Mouse (Mus musculus) fibroblast of lung, adult 2 months (primary cell): ENCODE measurements around the gene Slc35d2.

ENCODE experiments used
- DNase-seq: peaks from one replicate; pipeline ENCODE4 v3.0.0-alpha.2; 2011; ENCODE audit warnings: low read depth

The Slc35d2 gene

DNA sequence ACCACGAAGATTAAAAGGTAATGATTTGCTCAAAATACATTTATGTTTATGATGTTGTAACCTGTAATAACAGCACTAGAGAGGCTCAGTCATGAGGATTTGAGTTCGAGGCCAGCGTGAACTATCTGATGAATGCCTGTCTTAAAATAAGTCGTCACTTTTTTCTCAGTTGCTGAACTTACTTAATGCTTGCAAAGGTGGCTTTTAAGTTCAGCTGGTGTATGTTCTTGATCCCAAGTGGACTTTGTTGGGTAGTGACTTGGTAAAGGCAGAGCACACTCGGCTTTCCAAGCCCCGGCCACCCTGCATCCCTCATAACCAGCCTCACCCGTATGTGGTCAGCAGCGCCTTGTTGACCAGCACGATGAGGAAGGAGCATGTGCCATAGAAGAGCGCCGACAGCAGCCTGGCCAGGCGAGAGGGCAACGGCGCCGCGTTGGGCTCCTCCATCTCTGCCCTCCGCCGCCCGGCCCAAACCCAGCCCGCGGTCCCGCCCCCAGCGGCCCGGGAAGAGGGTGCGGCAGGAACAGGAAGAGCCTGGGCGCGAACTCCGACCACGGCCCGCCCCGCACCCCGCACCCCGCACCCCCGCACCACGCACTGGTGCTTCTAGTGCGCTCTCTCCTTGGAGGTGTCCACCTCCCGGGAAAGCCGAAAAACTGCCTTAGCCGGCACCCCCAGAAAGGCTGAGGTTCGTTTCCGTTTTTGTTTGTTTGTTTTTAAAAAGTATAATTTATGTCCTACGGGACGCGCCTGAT lies at the start of gene Slc35d2:
Slc35d2 (minus strand) TSS at position 511 of the 758 bp plus-strand sequence.
- DNase-seq: peak; percentile 22

- no peak for DNase-seq
Measured at GRCm38 (mm10) chr13:64178000-64178399, 48.8 kb upstream of the Slc35d2 start.

DNA sequence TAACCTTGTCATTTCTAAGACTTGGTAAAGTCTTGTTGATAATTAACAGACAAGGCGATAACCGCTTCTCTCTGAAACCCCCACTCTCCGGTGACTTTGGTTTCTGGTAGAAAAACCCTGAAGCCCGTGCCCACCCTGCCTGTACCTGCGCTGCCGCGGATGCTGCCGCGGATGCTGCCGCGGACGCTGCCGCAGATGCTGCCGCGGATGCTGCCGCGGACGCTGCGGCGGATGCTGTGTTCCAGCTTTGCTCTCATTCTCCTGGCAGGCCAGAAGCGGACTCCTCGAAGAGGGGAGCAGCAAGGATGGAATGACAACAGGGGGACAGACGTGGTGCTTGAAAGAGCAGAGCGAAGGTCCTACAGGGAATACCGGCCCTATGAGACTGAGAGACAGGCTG lies 40.6 kb upstream of the Slc35d2 start:
- no peak for DNase-seq

DNA sequence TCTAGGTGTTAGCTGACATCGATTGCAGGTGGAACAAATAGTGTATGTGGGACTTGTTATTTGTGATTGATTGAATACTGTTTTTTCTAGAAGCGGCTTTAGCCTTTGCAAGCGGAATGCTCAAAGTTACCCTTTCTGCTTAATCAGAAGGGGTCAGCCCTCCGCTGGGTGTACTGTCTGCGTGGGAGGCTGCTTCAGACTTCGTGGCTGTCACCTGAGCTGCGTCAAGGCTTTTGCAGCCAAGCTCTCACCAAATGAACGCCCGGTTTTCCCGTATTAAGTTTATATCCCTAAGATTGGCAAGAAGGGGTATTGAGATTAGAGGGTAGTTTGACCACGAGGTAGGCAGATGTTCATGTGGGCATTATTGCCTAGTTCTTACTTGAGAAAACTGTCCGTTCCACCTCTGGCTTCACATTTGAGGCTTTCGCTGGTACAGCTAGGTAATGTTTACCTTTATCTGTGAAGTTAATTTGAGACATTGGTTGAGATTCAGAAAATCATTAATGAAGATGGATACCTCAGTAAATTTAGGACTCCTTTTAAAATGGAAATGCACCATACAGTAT lies 34.1 kb upstream of the Slc35d2 start:
- no peak for DNase-seq

GRCm38 (mm10) chr13:64162626-64163025 lies 33.5 kb upstream of the Slc35d2 start:
- DNase-seq: no peak

GRCm38 (mm10) chr13:64161916-64162611 lies 32.9 kb upstream of the Slc35d2 start:
- DNase-seq: no peak

DNA sequence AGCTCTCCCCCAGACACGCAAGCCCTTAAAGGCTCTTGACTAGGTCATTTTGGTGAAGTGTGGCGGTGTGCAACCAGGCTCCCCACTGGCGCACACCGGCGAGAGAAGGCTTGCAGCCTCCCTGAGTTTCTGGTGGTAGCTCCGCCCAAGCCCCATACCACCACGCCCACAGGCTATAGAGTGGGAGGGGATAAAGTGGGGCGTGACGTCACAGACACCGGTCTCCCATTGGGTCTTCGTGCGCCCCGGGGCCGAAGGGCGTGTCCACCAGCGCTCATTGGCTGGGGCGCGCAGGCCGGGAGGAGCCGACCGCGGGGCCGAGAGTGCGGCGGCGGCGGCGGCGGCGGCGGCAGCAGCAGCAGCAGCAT lies 32.4 kb upstream of the Slc35d2 start, which contains the start of gene Habp4:
Habp4 (plus strand) TSS at position 277 of the 368 bp plus-strand sequence.
- peak; percentile 96 for DNase-seq

GRCm38 (mm10) chr13:64156966-64157365 lies 27.8 kb upstream of the Slc35d2 start:
- no peak for DNase-seq

DNA sequence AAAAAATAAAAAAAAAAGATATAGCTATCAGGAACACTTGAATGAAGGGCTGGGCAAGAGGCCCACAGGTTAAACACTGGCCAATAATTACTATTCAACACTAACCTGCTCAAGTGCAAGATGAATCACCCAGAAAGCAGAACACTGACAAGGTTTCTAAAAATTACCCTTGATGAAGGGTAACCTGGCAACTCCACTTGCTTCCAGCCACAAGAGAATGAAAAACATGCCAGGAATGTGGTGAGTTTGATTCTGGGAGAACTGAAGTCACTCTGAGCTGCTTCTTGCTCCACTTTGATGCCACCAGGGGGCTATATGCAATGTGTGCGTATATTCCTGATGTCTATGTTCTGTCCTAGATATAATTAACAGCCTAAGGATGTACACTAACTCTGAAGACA lies 26.0 kb upstream of the Slc35d2 start:
- peak; percentile 54 for DNase-seq

- no peak for DNase-seq
Measured at GRCm38 (mm10) chr13:64154651-64155050, 25.5 kb upstream of the Slc35d2 start.

GRCm38 (mm10) chr13:64153751-64154267 lies 24.6 kb upstream of the Slc35d2 start:
- DNase-seq: peak; percentile 87

- peak; percentile 98 for DNase-seq
Measured at GRCm38 (mm10) chr13:64153083-64153682, 24.0 kb upstream of the Slc35d2 start, which contains the start of gene Zfp367. Gene Zfp367 (minus strand): TSS chr13:64153202.

DNA sequence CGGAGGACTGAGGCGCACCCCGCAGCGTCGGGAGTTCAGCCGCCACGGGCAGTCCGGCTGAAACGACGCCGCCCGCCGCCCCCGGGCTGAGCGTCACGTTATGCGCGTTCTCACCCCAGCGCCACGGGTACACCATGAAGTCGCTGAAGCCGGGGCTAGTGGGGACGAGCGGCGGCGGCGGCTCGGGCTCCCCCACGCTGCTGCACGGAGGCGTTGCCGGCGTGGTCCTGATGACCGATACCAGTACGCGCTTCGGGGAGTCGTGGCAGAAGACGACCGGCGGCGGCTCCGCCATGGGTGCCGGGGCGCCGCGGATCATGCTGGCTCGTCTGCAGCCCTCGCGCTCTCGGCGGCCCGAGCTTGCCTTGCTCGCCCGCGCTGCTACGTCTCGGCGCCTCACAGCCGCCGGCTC lies 23.5 kb upstream of the Slc35d2 start:
- DNase-seq: no peak

- DNase-seq: no peak
Measured at GRCm38 (mm10) chr13:64152241-64152669, 23.1 kb upstream of the Slc35d2 start.

DNA sequence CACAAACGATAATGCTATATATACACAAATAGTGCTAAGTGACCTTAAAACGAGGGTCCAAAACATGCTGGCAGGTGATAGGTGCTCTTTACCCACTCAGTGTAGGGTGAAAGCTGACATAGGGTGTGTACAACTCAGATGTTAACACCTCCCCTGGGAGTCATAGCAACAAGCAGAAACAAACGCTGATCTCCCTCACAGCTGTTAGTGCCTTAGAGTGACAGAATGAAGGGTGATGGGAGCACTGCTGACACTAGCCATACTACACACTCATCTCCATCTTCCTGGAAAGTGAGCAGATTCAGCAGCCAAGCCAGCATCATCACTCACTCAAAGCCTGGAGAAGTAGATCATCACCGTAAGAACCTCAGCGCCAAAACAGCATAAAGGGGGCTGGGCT lies 21.0 kb upstream of the Slc35d2 start:
- no peak for DNase-seq

DNA sequence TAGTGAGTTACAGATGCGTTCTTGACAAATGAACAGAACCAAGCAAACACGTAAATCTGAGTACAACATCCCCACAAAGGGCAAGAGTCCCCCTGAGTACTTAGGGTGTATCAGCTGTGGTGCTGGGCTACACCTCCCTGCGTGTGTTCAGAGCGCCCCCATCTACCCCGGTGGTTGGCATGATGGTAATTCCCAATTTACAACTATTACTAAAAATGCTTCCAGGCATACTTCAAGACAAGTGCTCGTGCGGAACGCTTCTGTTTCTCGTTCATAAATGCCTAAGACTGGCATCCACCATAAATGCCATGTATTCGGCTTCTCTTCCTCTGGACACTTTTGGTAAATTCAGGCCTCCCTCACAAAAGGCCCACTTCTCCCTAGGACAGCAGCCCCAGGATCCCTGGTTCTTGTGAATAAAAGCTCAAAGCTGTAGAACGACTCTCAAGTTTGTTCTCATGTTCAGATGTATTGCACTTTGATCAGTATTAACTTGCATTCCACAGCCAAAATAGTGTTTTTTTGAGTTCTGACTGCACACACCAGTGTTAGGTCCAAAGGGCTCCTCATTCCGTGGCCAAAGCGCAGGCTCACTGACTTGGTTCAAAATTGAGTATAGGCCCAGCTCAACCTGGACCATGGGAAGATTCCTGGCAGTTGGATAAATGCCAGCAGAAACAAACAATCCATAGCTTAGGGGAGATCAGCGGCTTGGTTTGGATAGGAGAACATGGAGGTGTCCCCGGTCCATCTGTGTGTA lies 628 bp upstream of the Slc35d2 start:
- DNase-seq: no peak

DNA sequence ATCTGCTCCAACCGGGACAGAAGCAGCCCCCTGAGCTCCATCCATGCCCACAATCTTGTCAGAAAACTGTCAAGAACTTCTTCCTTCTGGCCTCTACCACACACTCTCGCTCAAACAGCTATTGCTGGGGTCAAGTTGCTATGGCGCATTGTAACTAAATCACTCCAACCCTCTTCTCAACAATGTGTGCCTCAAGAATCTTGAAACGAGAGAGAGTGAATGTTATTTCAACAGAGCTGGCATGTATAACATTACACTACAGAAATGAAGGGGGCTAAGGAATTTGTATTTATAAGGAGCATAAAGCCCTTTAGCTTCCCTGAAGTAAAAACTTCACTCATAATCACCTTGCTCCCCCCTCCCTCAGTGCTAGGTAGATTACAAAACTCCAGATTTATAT lies 2.9 kb downstream of the Slc35d2 start:
- DNase-seq: no peak

DNA sequence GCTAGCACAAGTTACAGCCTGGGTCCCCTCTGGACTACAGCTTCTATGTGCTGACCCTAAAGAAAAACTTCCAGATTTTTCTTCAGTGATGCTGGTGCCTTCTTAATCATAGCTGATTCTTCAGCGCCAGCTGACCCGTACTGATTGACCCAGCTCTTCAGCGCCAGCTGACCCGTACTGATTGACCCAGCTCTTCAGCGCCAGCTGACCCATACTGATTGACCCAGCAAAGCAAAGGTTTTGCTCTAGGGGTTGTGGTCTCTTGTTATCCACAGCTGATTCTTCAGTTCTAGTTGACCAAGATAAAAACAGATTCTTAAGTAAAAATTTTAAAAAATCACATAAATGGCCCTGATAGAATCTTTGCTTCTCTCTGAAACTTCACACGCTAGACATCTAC lies 4.3 kb downstream of the Slc35d2 start:
- no peak for DNase-seq

DNA sequence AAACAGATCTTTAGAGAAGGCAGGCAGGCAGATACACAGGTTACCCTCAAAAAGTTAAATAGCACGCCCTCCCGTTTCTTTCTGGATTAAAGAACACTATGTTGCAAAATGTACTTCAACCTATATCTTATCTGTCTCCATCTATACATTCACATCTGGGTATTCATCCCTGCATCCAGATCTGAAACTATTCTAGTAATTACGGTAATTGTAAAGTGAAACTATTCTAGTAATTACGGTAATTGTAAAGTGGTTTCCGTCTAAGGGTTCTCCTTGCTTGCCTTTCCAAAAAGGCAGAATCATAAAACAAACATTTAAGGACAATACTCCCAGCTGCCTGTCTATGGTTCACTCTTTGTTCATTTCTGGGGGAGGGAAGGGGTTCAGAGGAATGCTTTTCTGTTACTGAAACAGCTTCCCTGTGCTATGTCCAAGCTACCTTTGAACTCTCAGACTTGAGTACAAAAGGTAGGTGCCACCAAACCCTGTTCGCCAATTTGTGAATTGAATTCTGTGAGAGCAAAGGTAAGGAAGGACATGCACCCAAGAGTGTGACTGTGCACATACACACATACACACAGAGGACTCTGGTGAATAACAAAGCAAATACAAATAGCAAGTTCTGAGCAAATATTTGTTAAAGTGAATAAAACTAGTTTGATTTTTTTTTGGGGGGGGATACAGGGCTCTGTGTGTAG lies 5.5 kb downstream of the Slc35d2 start:
- no peak for DNase-seq

DNA sequence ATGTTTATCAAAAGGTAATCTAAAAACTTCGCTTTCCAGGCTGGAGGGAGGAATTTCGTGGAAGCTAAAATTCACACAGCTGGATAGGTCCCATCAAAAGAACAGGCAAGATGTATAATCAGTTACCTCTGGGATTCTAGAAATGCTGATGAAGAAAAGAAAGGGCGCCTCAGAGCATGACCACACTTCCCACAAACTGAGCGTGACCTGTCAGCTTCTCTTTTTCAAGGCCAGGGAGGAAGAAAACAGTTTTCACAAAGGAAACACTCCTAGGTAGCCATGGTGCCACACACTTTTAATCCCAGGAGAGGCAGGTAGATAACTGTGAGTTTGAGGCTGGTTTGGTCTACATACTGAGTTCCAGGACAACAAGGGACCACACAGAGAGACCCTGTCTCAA lies 8.4 kb downstream of the Slc35d2 start:
- DNase-seq: no peak

DNA sequence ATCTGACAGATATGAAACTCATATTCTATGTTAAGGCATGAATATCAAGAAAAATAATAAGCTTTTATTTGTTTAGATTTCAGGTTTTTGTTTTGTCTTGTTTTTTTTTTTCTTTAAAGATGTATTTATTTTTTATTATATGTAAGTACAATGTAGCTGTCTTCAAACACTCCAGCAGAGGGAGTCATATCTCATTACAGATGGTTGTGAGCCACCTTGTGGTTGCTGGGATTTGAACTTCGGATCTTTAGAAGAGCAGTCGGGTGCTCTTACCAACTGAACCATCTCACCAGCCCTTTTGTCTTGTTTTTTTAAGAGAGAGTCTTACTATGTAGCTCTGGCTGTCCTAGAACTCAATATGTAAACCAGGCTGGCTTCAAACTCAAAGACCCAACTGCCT lies 11.7 kb downstream of the Slc35d2 start:
- no peak for DNase-seq
